Mouse (Mus musculus) left cerebral cortex, adult 6 months (tissue): ENCODE data around the gene Vmn1r50. TPM values are rescaled to one million over a fixed set of nuclear protein-coding genes. Genes with fewer than 3 reads are reported as not detected.

Experiments
- long read RNA-seq, 2 experiments: library from polyadenylated mRNA; unstranded; transcript quantifications; one replicate each; pipeline ENCODE4 v2.0.0; 2019 to 2020
- polyA plus RNA-seq: library from polyadenylated mRNA; unstranded; fragments of <200 nt; fragmentation: Nextera tagmentation; gene quantifications from 2 replicates; pipeline ENCODE4 v1.2.3, GENCODE M21; 2021

The Vmn1r50 gene
- polyA plus RNA-seq = not detected in 2 replicates
- long read RNA-seq, experiment 1 = 0 reads
- long read RNA-seq, experiment 2 = 0 reads

GRCm38 (mm10) chr6:90101130-90101529 lies at the start of gene Vmn1r50:
Gene Vmn1r50 (plus strand): TSS chr6:90101430.

GRCm38 (mm10) chr6:90078406-90078805 lies 22.8 kb upstream of the Vmn1r50 start, which contains the start of gene Vmn1r49:
Gene Vmn1r49 (minus strand): TSS chr6:90078506.

GRCm38 (mm10) chr6:90122296-90122695 lies 21.1 kb downstream of the Vmn1r50 start, which contains the start of gene Vmn1r51:
Gene Vmn1r51 (plus strand): TSS chr6:90122596.

Other genes starting within 250 kb of the Vmn1r50 start
- not detected in 2 replicates for gene Vmn1r42, start 225.0 kb upstream of the Vmn1r50 start, polyA plus RNA-seq
- not detected in 2 replicates for gene Vmn1r43, start 225.0 kb upstream of the Vmn1r50 start, polyA plus RNA-seq
- gene Vmn1r44, start 217.8 kb upstream of the Vmn1r50 start, polyA plus RNA-seq = not detected in 2 replicates
- gene Vmn1r45, start 160.8 kb upstream of the Vmn1r50 start, polyA plus RNA-seq = not detected in 2 replicates
- not detected in 2 replicates for gene Vmn1r46, start 132.1 kb upstream of the Vmn1r50 start, polyA plus RNA-seq
- not detected in 2 replicates for gene Vmn1r47, start 85.3 kb upstream of the Vmn1r50 start, polyA plus RNA-seq
- gene Vmn1r48, start 64.6 kb upstream of the Vmn1r50 start, polyA plus RNA-seq = not detected in 2 replicates
- not detected in 2 replicates for gene Vmn1r49, start 22.9 kb upstream of the Vmn1r50 start, polyA plus RNA-seq
- gene Vmn1r51, start 21.2 kb downstream of the Vmn1r50 start, polyA plus RNA-seq = not detected in 2 replicates
- not detected in 2 replicates for gene Vmn1r52, start 73.4 kb downstream of the Vmn1r50 start, polyA plus RNA-seq
- not detected in 2 replicates for gene V1ra8, start 101.4 kb downstream of the Vmn1r50 start, polyA plus RNA-seq
- not detected in 2 replicates for gene Vmn1r53, start 123.0 kb downstream of the Vmn1r50 start, polyA plus RNA-seq
- gene Vmn1r54, start 144.9 kb downstream of the Vmn1r50 start, polyA plus RNA-seq = not detected in 2 replicates
- gene BC048671, start 199.8 kb downstream of the Vmn1r50 start, polyA plus RNA-seq = not detected in 2 replicates
- gene Chst13, start 223.8 kb downstream of the Vmn1r50 start, polyA plus RNA-seq = 0.10 TPM in 1 of 2 replicates, not detected in the other
- gene Uroc1, start 231.9 kb downstream of the Vmn1r50 start, polyA plus RNA-seq = not detected in 2 replicates